In genomic region chr2:93624665-93625408, GRCm38 (mm10) we compare ENCODE assay signal across 22 mouse cellular contexts. TPM values are rescaled to one million over a fixed set of nuclear protein-coding genes. Genes with fewer than 3 reads are reported as not detected.
DNase-seq lines count a peak whose midpoint lies in the region; ATAC-seq lines count a peak whose summit lies in the region.
"Had no signal": no experiment of that assay in that cellular context is flagged by ENCODE, and none has a peak within 500 bp of the region (broad histone marks: within the 10 kb centered on the region; RNA-seq: fewer than 3 reads in every experiment).

No protein-coding gene starts in this region.

- no peaks in the 10 kb centered on the region for H3K9me3 ChIP-seq in megakaryocyte, embryonic 14.5 days
- no peaks in the 10 kb centered on the region for H3K9me3 ChIP-seq in heart, embryonic 12.5 days (replicated peaks)
- H3K9me3 ChIP-seq: heart, embryonic 15.5 days; hindbrain, embryonic 10.5 days had no signal

- peaks cover 13% of the 10 kb centered on the region for H3K4me1 ChIP-seq in megakaryocyte, embryonic 14.5 days
- peaks cover 2% of the 10 kb centered on the region; the same call in 1 of the 2 replicates for H3K4me1 ChIP-seq in heart, embryonic 12.5 days (replicated peaks)

- no peak overlapping the region for H3K27ac ChIP-seq in heart, embryonic 12.5 days (ENCODE audit: poor library complexity, severe bottlenecking)
- H3K27ac ChIP-seq: heart, embryonic 15.5 days; hindbrain, embryonic 10.5 days; liver, embryonic 14.5 days had no signal

- no peak overlapping the region for H3K9ac ChIP-seq in heart, embryonic 12.5 days
- H3K9ac ChIP-seq: heart, embryonic 15.5 days; liver, embryonic 14.5 days had no signal

- no peak for ATAC-seq in megakaryocyte, adult 5-6 weeks (ENCODE audit: poor library complexity, severe bottlenecking)
- no peak for ATAC-seq in heart, embryonic 12.5 days (ENCODE audit: insufficient number of reproducible peaks, low FRiP score)
- ATAC-seq: forebrain, embryonic 16.5 days; inflammation-experienced regulatory T-cells, adult 6 months had no signal

- H3K4me3 ChIP-seq in megakaryocyte, embryonic 14.5 days (replicated peaks) = peak overlapping the region; percentile 79
- H3K4me3 ChIP-seq in heart, embryonic 12.5 days = no peak overlapping the region
- H3K4me3 ChIP-seq: erythroblast, embryonic 14.5 days; heart, embryonic 15.5 days; hindbrain, embryonic 10.5 days had no signal

- H3K36me3 ChIP-seq in megakaryocyte, embryonic 14.5 days (replicated peaks; ENCODE audit: low read length) = no peaks in the 10 kb centered on the region
- no peaks in the 10 kb centered on the region for H3K36me3 ChIP-seq in heart, embryonic 12.5 days
- H3K36me3 ChIP-seq: heart, embryonic 15.5 days; hindbrain, embryonic 10.5 days had no signal

- peak; percentile 30 for DNase-seq in kidney, adult 18-20 months
- DNase-seq in kidney, postnatal 10 days = peak; percentile 51
- DNase-seq in mesoderm, embryonic 11.5 days (ENCODE audit: low read depth, low spot score) = peak; percentile 66
- no peak for DNase-seq in spleen, adult 12 weeks (ENCODE audit: low spot score)
- no peak for DNase-seq in spleen, postnatal 36 days (ENCODE audit: low spot score in 2 of 2)
- DNase-seq: cerebellum, postnatal 10 days; heart, adult 18-20 months; left cerebral cortex, postnatal 4 days; thymus, adult 2 months had no signal

- WGBS in heart, embryonic 12.5 days = 72% methylated on average over 13 of the region's 13 CpGs

- peaks cover 79% of the 10 kb centered on the region for H3K27me3 ChIP-seq in megakaryocyte, embryonic 14.5 days (replicated peaks)
- peaks cover 41% of the 10 kb centered on the region for H3K27me3 ChIP-seq in heart, embryonic 12.5 days (replicated peaks)

- H3K4me2 ChIP-seq in heart, embryonic 12.5 days = no peak overlapping the region
- H3K4me2 ChIP-seq: heart, embryonic 15.5 days had no signal

RNA-seq across cellular contexts. Expression of gene Alx4, which starts 17.3 kb away (rescaled TPM):
- polyA plus RNA-seq in megakaryocyte, embryonic 14.5 days (2012; ENCODE audit: insufficient read depth, low replicate concordance) = 0.03 TPM in 1 of 2 replicates, not detected in the other
- not detected in 2 replicates for total RNA-seq in megakaryocyte, adult 5-6 weeks (2015)
- not detected in 2 replicates for total RNA-seq in megakaryocyte, adult 5-6 weeks (2017)
- polyA plus RNA-seq in heart, embryonic 12.5 days (2016; fragmentation: Nextera tagmentation; extraction: Ambion mirVana) = 0.15 and 0.17 TPM in 2 replicates
- total RNA-seq: megakaryocyte-erythroid progenitor cell, adult 5-6 weeks; MEL had no signal
- polyA plus RNA-seq: small intestine, adult 2 months; stomach, embryonic 14.5 days had no signal

Comparison
In these comparisons a context has a peak if more than half of its experiments do, and no peak if none do; other contexts are left out.
1. DNase-seq: peak in kidney, adult 18-20 months (single experiment), kidney, postnatal 10 days (single experiment) and mesoderm, embryonic 11.5 days (single experiment); none in spleen, adult 12 weeks (single experiment) and spleen, postnatal 36 days (0 of 2).